Mouse (Mus musculus): Measurements from ENCODE around the gene Rcan3.

The Rcan3 gene

GRCm38 (mm10) chr4:135433443-135434394 lies at the start of gene Rcan3:
Rcan3 (minus strand) TSS chr4:135433853.
- TF ChIP-seq GATA4 (IDR thresholded peaks at IDR 0.05; ENCODE audit: insufficient replicate concordance, low read length), result peak; percentile 5; the same call in 1 of the 2 replicates

DNA sequence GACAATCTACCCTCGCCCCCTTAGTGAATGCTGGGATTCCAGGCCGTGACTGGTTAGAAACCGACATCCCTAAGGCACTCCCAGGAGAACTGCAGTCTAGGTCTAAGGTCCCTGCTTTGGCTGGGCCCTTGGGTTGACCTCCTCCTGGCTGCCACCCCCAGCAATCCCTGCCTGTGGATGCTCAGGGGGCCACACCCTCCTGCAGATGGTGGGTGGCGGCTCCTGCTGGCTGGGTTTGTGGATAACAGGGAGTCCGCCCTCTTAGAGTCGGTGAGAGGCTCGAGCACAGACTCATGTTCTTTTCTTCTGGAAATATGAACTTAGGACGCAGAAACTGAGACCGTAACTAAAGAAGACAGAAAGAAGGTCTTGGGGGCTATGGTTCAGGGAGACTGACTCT lies 46.7 kb upstream of the Rcan3 start:
- no peak for TF ChIP-seq GATA4 (IDR thresholded peaks at IDR 0.05; ENCODE audit: insufficient replicate concordance, low read length)

- no peak for TF ChIP-seq GATA4 (IDR thresholded peaks at IDR 0.05; ENCODE audit: insufficient replicate concordance, low read length)
Measured at GRCm38 (mm10) chr4:135477851-135478250, 44.2 kb upstream of the Rcan3 start.

DNA sequence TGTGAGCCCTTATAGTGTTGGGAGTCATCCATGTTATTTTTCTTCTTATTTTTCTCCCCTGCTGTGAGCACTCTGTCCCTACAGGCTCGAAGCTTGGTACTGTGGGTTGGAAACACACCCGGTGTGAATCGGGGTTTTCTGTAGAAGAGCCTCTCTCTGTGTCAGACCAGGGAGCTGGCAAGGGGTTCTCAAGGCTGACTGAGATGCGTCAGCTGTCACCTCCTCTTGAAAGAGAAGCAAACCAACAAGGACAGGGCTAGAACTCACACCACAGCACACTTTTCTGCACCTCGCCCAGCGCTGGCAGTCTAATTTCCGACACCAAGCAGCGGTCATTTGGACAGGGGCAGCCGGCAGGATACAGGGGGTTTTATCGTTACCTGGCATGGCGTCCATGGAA lies 29.8 kb upstream of the Rcan3 start:
- TF ChIP-seq GATA4 (IDR thresholded peaks at IDR 0.05; ENCODE audit: insufficient replicate concordance, low read length), result no peak

GRCm38 (mm10) chr4:135453572-135453971 lies 19.9 kb upstream of the Rcan3 start:
- no peak for TF ChIP-seq GATA4 (IDR thresholded peaks at IDR 0.05; ENCODE audit: insufficient replicate concordance, low read length)

GRCm38 (mm10) chr4:135453164-135453563 lies 19.5 kb upstream of the Rcan3 start:
- no peak for TF ChIP-seq GATA4 (IDR thresholded peaks at IDR 0.05; ENCODE audit: insufficient replicate concordance, low read length)

DNA sequence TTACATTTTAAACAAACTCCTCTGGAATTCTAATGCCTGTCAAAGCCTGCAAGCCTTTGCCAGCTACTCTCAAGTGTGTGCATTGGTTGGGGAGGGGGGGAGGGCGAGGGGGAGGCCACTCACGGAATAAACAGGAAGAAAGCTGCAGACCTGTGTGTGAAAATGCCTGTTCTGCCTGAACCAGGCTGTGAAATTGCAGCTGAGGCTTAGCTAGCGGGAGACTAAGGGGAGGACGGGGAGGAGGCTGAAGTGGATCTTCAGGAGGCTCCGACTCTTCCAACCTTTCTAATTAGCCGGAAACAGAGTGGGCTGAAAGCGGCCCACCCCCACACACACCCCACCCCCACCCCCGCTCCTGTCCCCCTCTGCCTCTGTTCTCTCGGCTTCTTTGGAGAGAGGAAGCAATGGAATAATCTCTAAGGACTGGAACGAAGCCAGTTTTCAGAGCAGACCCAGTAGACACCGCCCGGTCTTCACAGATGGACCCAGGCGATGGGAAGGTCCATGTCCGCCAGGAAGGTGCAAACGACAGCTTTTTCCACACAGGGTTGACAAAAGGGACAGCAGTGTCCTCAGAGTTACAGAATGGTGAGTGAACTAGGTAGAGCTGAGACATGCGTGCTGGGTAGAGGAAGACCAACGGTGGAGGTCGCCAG lies 17.8 kb upstream of the Rcan3 start:
- TF ChIP-seq GATA4 (IDR thresholded peaks at IDR 0.05; ENCODE audit: insufficient replicate concordance, low read length), result no peak

DNA sequence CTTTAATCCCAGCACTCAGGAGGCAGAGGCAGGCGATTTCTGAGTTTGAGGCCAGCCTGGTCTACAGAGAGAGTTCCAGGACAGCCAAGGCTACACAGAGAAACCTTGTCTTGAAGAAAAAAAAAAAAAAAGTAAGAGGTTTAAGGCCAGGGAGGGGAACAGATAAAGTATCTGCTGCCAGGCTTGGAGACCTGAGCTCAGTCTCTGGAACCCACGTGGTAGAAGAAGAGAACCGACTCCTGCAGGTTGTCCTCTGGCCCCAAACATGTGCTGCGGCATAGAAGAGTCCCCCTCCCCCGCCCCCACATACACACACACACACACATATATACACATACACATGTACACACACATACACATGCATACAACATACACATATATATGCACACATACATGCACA lies 8.8 kb upstream of the Rcan3 start:
- TF ChIP-seq GATA4 (IDR thresholded peaks at IDR 0.05; ENCODE audit: insufficient replicate concordance, low read length), result no peak

- TF ChIP-seq GATA4 (IDR thresholded peaks at IDR 0.05; ENCODE audit: insufficient replicate concordance, low read length), result no peak
Measured at GRCm38 (mm10) chr4:135439904-135440522, 6.4 kb upstream of the Rcan3 start.

DNA sequence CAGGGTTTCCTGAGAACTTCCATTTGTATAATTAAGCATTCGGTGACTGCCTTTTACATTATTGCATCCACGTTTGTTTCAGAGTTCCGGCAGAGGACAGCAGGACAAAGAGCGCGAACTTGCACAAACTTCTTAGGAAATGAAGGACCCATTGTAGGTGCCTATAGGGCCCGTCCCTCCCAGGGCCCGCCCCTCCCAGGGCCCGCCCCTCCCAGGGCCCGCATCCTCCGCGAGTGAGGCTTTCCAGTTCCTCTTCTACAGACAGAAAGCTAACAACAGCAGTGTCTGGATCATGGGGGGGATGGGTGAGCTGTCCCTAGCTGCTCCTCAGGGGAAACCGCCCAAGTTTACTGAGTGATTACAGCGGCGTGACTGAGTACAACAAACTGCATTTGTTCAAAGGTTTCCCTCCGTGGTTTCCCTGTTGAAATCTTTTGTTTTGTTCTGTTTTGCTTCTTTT lies 5.6 kb upstream of the Rcan3 start:
- no peak for TF ChIP-seq GATA4 (IDR thresholded peaks at IDR 0.05; ENCODE audit: insufficient replicate concordance, low read length)

GRCm38 (mm10) chr4:135437924-135438323 lies 4.3 kb upstream of the Rcan3 start:
- TF ChIP-seq GATA4 (IDR thresholded peaks at IDR 0.05; ENCODE audit: insufficient replicate concordance, low read length), result no peak

GRCm38 (mm10) chr4:135436291-135436690 lies 2.6 kb upstream of the Rcan3 start:
- no peak for TF ChIP-seq GATA4 (IDR thresholded peaks at IDR 0.05; ENCODE audit: insufficient replicate concordance, low read length)

DNA sequence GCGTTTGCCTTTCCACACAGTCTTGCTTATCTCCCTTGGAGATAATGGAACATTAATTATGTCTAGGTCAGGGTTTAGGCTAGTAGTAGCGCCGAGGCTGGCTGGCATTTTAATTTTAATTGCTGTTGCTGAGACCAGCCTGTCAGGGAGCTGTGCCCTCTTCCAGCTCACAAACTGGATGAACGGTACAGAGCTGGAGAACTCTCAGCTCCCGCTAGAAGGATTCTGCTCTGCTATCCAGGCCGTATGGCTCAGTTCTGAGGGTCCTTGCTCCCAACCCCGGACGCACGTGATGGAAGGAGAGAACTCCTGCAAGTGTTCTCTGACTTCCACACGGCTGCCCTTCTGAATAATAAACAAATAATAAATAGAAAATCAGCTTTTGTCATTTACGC lies 739 bp upstream of the Rcan3 start:
- TF ChIP-seq GATA4 (IDR thresholded peaks at IDR 0.05; ENCODE audit: insufficient replicate concordance, low read length), result no peak

GRCm38 (mm10) chr4:135433086-135433442 lies 589 bp downstream of the Rcan3 start:
- no peak for TF ChIP-seq GATA4 (IDR thresholded peaks at IDR 0.05; ENCODE audit: insufficient replicate concordance, low read length)

DNA sequence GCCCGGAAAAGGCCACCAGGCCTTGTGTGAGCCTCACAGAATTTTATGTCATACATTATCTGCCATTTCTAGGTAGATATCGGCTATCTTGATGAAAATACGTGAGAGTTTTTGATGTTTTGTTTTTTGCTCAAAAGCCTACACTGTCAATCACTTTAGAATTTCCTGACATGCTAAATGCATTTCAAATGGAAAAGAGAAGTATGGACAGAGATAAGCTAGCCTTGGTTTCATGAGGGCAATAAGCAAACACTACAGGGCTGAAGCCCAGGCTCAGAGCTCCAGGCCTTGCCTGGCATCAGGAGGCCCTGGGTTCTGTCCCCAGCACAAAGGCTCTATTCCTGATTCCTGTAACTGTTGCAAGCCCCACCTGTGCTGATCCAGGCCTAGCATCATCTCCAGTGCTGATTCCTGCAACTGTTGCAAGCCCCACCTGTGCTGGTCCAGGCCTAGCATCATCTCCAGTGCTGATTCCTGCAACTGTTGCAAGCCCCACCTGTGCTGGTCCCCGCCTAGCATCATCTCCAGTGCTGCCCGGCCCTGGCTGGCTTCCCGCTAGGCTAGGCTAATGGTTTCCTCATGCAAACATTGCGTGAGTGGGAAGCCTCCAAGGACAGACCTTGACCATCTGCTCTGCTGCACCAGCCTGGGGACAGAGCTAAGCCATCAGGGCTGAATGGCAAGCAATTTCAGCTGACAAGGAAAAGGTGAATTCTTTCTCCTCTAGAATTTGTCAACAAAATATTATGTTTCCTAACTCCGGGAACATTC lies 3.5 kb downstream of the Rcan3 start:
- no peak for TF ChIP-seq GATA4 (IDR thresholded peaks at IDR 0.05; ENCODE audit: insufficient replicate concordance, low read length)

Measured in liver, adult (tissue).